Comparison of ENCODE assay signal across 24 mouse cellular contexts in the genomic region with DNA sequence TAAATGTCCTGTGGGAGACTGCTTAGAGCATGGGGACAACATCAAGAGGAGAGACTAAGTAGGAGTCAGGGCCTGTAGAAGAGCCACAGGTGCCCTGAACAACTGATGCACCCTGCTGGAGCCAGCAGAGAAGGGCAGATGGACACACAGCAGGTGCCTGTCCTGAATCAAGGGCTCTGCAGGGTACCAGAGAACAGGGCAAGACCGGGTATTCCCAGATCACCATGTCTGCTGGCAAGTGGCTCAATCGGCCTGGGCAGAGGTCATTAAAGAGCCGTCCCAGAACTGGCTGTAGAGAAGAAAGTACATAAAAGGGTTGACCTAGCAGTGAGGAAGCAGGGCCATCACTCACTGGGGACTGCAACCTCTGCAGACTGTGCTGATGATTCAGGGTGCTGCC. TPM values are rescaled to one million over a fixed set of nuclear protein-coding genes. Genes with fewer than 3 reads are reported as not detected.
DNase-seq lines count a peak whose midpoint lies in the region; TF ChIP-seq lines count a peak whose summit lies in the region.
"Had no signal": no experiment of that assay in that cellular context is flagged by ENCODE, and none has a peak within 500 bp of the region (broad histone marks: within the 10 kb centered on the region; RNA-seq: fewer than 3 reads in every experiment).

No protein-coding gene starts in this region.

- no peak overlapping the region for H3K27ac ChIP-seq in heart, embryonic 10.5 days
- H3K27ac ChIP-seq in thymus, adult 2 months (ENCODE audit: control insufficient read depth, insufficient read depth, low read length) = no peak overlapping the region
- H3K27ac ChIP-seq: embryonic facial prominence, embryonic 12.5 days; forebrain, embryonic 15.5 days; heart, adult 2 months; hindbrain, embryonic 10.5 days; hindbrain, embryonic 14.5 days had no signal

- no peaks in the 10 kb centered on the region for H3K4me1 ChIP-seq in heart, embryonic 10.5 days
- H3K4me1 ChIP-seq in thymus, adult 2 months (replicated peaks; ENCODE audit: control insufficient read depth, insufficient read depth, low read length) = no peaks in the 10 kb centered on the region
- H3K4me1 ChIP-seq: embryonic facial prominence, embryonic 12.5 days; forebrain, embryonic 15.5 days; heart, embryonic 12.5 days; hindbrain, embryonic 10.5 days had no signal

- no peak overlapping the region for H3K4me3 ChIP-seq in heart, embryonic 10.5 days
- no peak overlapping the region for H3K4me3 ChIP-seq in thymus, adult 2 months (ENCODE audit: control insufficient read depth, insufficient read depth, low read length)
- H3K4me3 ChIP-seq: embryonic facial prominence, embryonic 12.5 days; forebrain, embryonic 15.5 days; heart, adult 2 months; heart, embryonic 12.5 days; hindbrain, embryonic 10.5 days had no signal

- TF ChIP-seq POLR2A in thymus, adult 2 months (IDR thresholded peaks at IDR 0.05; ENCODE audit: control insufficient read depth, extremely low read depth, insufficient read depth, low read length, poor library complexity) = no peak

- no peak for TF ChIP-seq CTCF in thymus, adult 2 months (IDR thresholded peaks at IDR 0.05; ENCODE audit: borderline replicate concordance, control insufficient read depth, extremely low read depth, insufficient read depth, low read length, poor library complexity)

- H3K9me3 ChIP-seq in heart, embryonic 10.5 days = no peaks in the 10 kb centered on the region
- H3K9me3 ChIP-seq: embryonic facial prominence, embryonic 12.5 days; forebrain, embryonic 15.5 days; heart, embryonic 12.5 days; hindbrain, embryonic 10.5 days had no signal

- WGBS in heart, embryonic 10.5 days = 38% methylated on average over 3 of the region's 3 CpGs
- WGBS in thymus, adult 2 months = 53% methylated on average over 3 of the region's 3 CpGs

- peak; percentile 83 for DNase-seq in heart, adult 11 months
- no peak for DNase-seq in heart, embryonic 10.5 days (ENCODE audit: low spot score)
- DNase-seq in cerebellum, adult 8-10 months = peak; percentile 83
- peak; percentile 44 to 75 for DNase-seq in cerebellum, postnatal 14 days
- no peak for DNase-seq in layer of hippocampus, adult 18-20 months (ENCODE audit: low spot score in 2 of 2)
- no peak for DNase-seq in adrenal gland, postnatal 4 days (ENCODE audit: low spot score in 2 of 2)
- DNase-seq in thymus, adult 2 months = no peak
- DNase-seq: adrenal gland, postnatal 10 days; embryo, embryonic 11 days; gastrocnemius, postnatal 10 days; heart, adult 2 months; kidney, adult 2 months had no signal

- H3K36me3 ChIP-seq in heart, embryonic 10.5 days = no peaks in the 10 kb centered on the region
- H3K36me3 ChIP-seq in thymus, adult 2 months (ENCODE audit: control insufficient read depth, insufficient read depth, low read length) = no peaks in the 10 kb centered on the region
- H3K36me3 ChIP-seq: embryonic facial prominence, embryonic 12.5 days; forebrain, embryonic 15.5 days; heart, embryonic 12.5 days; hindbrain, embryonic 10.5 days had no signal

- H3K27me3 ChIP-seq in heart, embryonic 10.5 days (ENCODE audit: insufficient read depth, poor library complexity, severe bottlenecking) = peaks cover 92% of the 10 kb centered on the region
- no peaks in the 10 kb centered on the region; the same call in 1 of the 2 replicates for H3K27me3 ChIP-seq in thymus, adult 2 months (ENCODE audit: control insufficient read depth, insufficient read depth, low read length)

RNA-seq across cellular contexts. Expression of a gene that starts 17.0 kb away (rescaled TPM):
- not detected in 2 replicates for polyA plus RNA-seq in heart, embryonic 10.5 days (2016; fragmentation: Nextera tagmentation; extraction: Ambion mirVana)
- total RNA-seq in layer of hippocampus, adult 18-20 months (2021) = under 1 TPM; 0.33 to 0.54 TPM
- total RNA-seq in adrenal gland, postnatal 4 days (2021) = under 1 TPM; 0.08 to 0.28 TPM
- 0.04 and 0.10 TPM in 2 replicates for polyA plus RNA-seq in thymus, adult 2 months (2012; rRNA removed)
- total RNA-seq: adrenal gland, postnatal 10 days; common myeloid progenitor, adult 5-6 weeks; heart, postnatal 25 days; MEL had no signal
- polyA plus RNA-seq: C2C12; embryonic facial prominence, embryonic 12.5 days; forebrain, embryonic 11.5 days; forebrain, embryonic 15.5 days; heart, adult 2 months; heart, embryonic 12.5 days; heart, embryonic 16.5 days; intestine, embryonic 16.5 days had no signal

Comparison
In these comparisons a context has a peak if more than half of its experiments do, and no peak if none do; other contexts are left out.
1. DNase-seq: peak in heart, adult 11 months (single experiment), cerebellum, adult 8-10 months (single experiment) and cerebellum, postnatal 14 days (2 of 2); none in heart, embryonic 10.5 days (single experiment), layer of hippocampus, adult 18-20 months (0 of 2), adrenal gland, postnatal 4 days (0 of 2) and thymus, adult 2 months (single experiment).